9 mouse cellular contexts compared by ENCODE assay signal in the genomic region with DNA sequence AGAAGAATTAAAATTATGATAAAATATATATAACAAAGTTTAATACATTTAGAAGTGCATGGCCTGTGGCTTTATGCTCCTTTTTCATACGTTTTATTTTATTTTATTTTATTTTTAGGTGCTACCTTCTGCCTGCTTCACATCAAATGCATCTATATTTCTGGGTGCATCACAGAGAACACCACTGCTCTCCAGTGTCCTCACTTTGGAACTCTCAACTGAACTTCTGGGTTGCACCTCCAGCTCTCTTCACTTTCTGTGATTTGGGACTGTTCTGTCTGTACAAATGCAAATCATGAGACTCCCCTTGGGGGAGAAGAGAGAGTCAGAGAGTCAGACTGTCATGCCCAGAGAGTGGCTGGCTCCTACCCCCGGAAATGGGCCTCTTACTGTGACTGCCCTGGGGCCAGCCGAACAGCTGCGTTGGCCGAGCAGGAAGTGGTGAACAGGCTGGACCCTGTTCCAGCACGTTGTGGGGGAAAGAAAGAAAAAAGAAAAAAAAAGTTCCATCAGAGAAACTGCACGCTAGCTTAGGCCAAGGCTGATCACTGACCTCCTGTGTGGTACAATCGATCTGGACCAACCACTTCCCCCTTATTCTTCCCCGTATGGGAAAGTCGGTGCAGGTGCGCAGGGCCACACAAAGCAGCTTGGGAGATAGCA.
DNase-seq lines count a peak whose midpoint lies in the region; ATAC-seq and TF ChIP-seq lines count a peak whose summit lies in the region.
"Had no signal": no experiment of that assay in that cellular context is flagged by ENCODE, and none has a peak within 500 bp of the region (broad histone marks: within the 10 kb centered on the region; RNA-seq: fewer than 3 reads in every experiment).

No protein-coding gene starts in this region.

- peak; percentile 76 for ATAC-seq in kidney, embryonic 16.5 days (ENCODE audit: low FRiP score, low TSS enrichment)
- no peak for ATAC-seq in kidney, embryonic 14.5 days (ENCODE audit: low FRiP score, low TSS enrichment)
- ATAC-seq in heart, postnatal 0 days (ENCODE audit: insufficient read depth, low read depth): peak; percentile 33; the same call in 1 of the 2 replicates

- peaks cover 12% of the 10 kb centered on the region for H3K4me1 ChIP-seq in kidney, embryonic 16.5 days (ENCODE audit: insufficient read depth, low read length)
- H3K4me1 ChIP-seq in kidney, embryonic 14.5 days (ENCODE audit: control insufficient read depth, insufficient read depth, low read length): no peaks in the 10 kb centered on the region
- no peaks in the 10 kb centered on the region; the same call in 1 of the 2 replicates for H3K4me1 ChIP-seq in heart, postnatal 0 days (ENCODE audit: control insufficient read depth, insufficient read depth)

- TF ChIP-seq EP300 in heart, postnatal 0 days (IDR thresholded peaks at IDR 0.05; ENCODE audit: low read depth): no peak

- H3K9me3 ChIP-seq in kidney, embryonic 16.5 days (ENCODE audit: low read length): peaks cover 3% of the 10 kb centered on the region
- H3K9me3 ChIP-seq in kidney, embryonic 14.5 days (ENCODE audit: control insufficient read depth, low read length): no peaks in the 10 kb centered on the region
- no peaks in the 10 kb centered on the region for H3K9me3 ChIP-seq in heart, postnatal 0 days (replicated peaks; ENCODE audit: control insufficient read depth, low read length)
- H3K9me3 ChIP-seq: heart, embryonic 13.5 days had no signal

- H3K4me3 ChIP-seq in kidney, embryonic 16.5 days (ENCODE audit: low read length): no peak overlapping the region
- H3K4me3 ChIP-seq in kidney, embryonic 14.5 days (ENCODE audit: low read length): no peak overlapping the region
- no peak overlapping the region for H3K4me3 ChIP-seq in heart, postnatal 0 days (ENCODE audit: low read depth, low read length)
- H3K4me3 ChIP-seq: heart, embryonic 13.5 days had no signal

- no peak overlapping the region for H3K4me2 ChIP-seq in kidney, embryonic 16.5 days (replicated peaks; ENCODE audit: low read depth, low read length)
- H3K4me2 ChIP-seq in kidney, embryonic 14.5 days (replicated peaks; ENCODE audit: low read depth, low read length): no peak overlapping the region
- H3K4me2 ChIP-seq in heart, postnatal 0 days (ENCODE audit: low read depth, low read length): no peak overlapping the region
- H3K4me2 ChIP-seq: heart, embryonic 13.5 days had no signal

- H3K27ac ChIP-seq in kidney, embryonic 16.5 days (ENCODE audit: low read length): peak overlapping the region; percentile 34
- no peak overlapping the region for H3K27ac ChIP-seq in kidney, embryonic 14.5 days (ENCODE audit: low read depth, low read length)
- H3K27ac ChIP-seq in heart, postnatal 0 days (ENCODE audit: low read depth): no peak overlapping the region
- H3K27ac ChIP-seq: heart, embryonic 13.5 days had no signal

- 41% methylated on average over 11 of the region's 11 CpGs for WGBS in kidney, embryonic 16.5 days
- 37% methylated on average over 11 of the region's 11 CpGs for WGBS in kidney, embryonic 14.5 days
- 46% methylated on average over 11 of the region's 11 CpGs for WGBS in heart, postnatal 0 days

- peak; percentile 23 for DNase-seq in ES-CJ7 (ENCODE audit: low read depth, low spot score)
- no peak for DNase-seq in heart, postnatal 0 days (ENCODE audit: low spot score)
- DNase-seq in lung, postnatal 10 days: peak; percentile 56
- DNase-seq in thymus, postnatal 14 days: peak; percentile 35
- no peak for DNase-seq in right cerebral cortex, adult 18-20 months
- DNase-seq in adrenal gland, adult 18-20 months (ENCODE audit: low spot score in 2 of 2): no peak

- no peaks in the 10 kb centered on the region for H3K27me3 ChIP-seq in kidney, embryonic 16.5 days (ENCODE audit: insufficient read depth, low read length)
- H3K27me3 ChIP-seq in kidney, embryonic 14.5 days (ENCODE audit: control insufficient read depth, insufficient read depth, low read length): no peaks in the 10 kb centered on the region
- no peaks in the 10 kb centered on the region for H3K27me3 ChIP-seq in heart, postnatal 0 days (ENCODE audit: control insufficient read depth, insufficient read depth, low read length)
- H3K27me3 ChIP-seq: heart, embryonic 13.5 days had no signal

- H3K36me3 ChIP-seq in kidney, embryonic 16.5 days (ENCODE audit: insufficient read depth, low read length): no peaks in the 10 kb centered on the region
- no peaks in the 10 kb centered on the region for H3K36me3 ChIP-seq in kidney, embryonic 14.5 days (ENCODE audit: control insufficient read depth, insufficient read depth, low read length)
- no peaks in the 10 kb centered on the region for H3K36me3 ChIP-seq in heart, postnatal 0 days (replicated peaks; ENCODE audit: control insufficient read depth, insufficient read depth, low read length)
- H3K36me3 ChIP-seq: heart, embryonic 13.5 days had no signal

- no peak overlapping the region for H3K9ac ChIP-seq in kidney, embryonic 16.5 days (replicated peaks; ENCODE audit: low read length)
- H3K9ac ChIP-seq in kidney, embryonic 14.5 days (ENCODE audit: low read depth, low read length): no peak overlapping the region
- no peak overlapping the region for H3K9ac ChIP-seq in heart, postnatal 0 days (replicated peaks; ENCODE audit: low read depth, low read length)
- H3K9ac ChIP-seq: heart, embryonic 13.5 days had no signal

- TF ChIP-seq CTCF in heart, postnatal 0 days (IDR thresholded peaks at IDR 0.05; ENCODE audit: low read depth): no peak

Comparison
In these comparisons a context has a peak if more than half of its experiments do, and no peak if none do; other contexts are left out.
1. DNase-seq: peak in ES-CJ7 (single experiment), lung, postnatal 10 days (single experiment) and thymus, postnatal 14 days (single experiment); none in heart, postnatal 0 days (single experiment), right cerebral cortex, adult 18-20 months (single experiment) and adrenal gland, adult 18-20 months (0 of 2).